Comparison of ENCODE assay signal across 22 mouse cellular contexts in genomic region chr4:150456886-150457285, GRCm38 (mm10).
DNase-seq lines count a peak whose midpoint lies in the region; ATAC-seq and TF ChIP-seq lines count a peak whose summit lies in the region.
"Had no signal": no experiment of that assay in that cellular context is flagged by ENCODE, and none has a peak within 500 bp of the region (broad histone marks: within the 10 kb centered on the region; RNA-seq: fewer than 3 reads in every experiment).

No protein-coding gene starts in this region.

- no peak overlapping the region for H3K4me3 ChIP-seq in forebrain, embryonic 10.5 days
- H3K4me3 ChIP-seq in forebrain, embryonic 16.5 days (replicated peaks; ENCODE audit: low read length) = no peak overlapping the region
- no peak overlapping the region for H3K4me3 ChIP-seq in hindbrain, embryonic 12.5 days
- H3K4me3 ChIP-seq in hindbrain, postnatal 0 days (ENCODE audit: low read length) = no peak overlapping the region
- no peak overlapping the region for H3K4me3 ChIP-seq in midbrain, embryonic 13.5 days (replicated peaks)
- no peak overlapping the region for H3K4me3 ChIP-seq in intestine, postnatal 0 days (ENCODE audit: low read depth, low read length)
- H3K4me3 ChIP-seq: heart, embryonic 10.5 days; limb, embryonic 15.5 days had no signal

- H3K36me3 ChIP-seq in forebrain, embryonic 10.5 days (replicated peaks) = no peaks in the 10 kb centered on the region
- no peaks in the 10 kb centered on the region for H3K36me3 ChIP-seq in forebrain, embryonic 16.5 days (ENCODE audit: control insufficient read depth, insufficient read depth)
- H3K36me3 ChIP-seq in hindbrain, embryonic 12.5 days = no peaks in the 10 kb centered on the region
- no peaks in the 10 kb centered on the region for H3K36me3 ChIP-seq in hindbrain, postnatal 0 days (ENCODE audit: insufficient read depth, low read length)
- no peaks in the 10 kb centered on the region for H3K36me3 ChIP-seq in midbrain, embryonic 13.5 days
- 0 out of 2 replicates have a peak, but pooled peaks cover 5% of the 10 kb centered on the region for H3K36me3 ChIP-seq in intestine, postnatal 0 days (ENCODE audit: control insufficient read depth, insufficient read depth)
- H3K36me3 ChIP-seq: heart, embryonic 10.5 days; limb, embryonic 15.5 days had no signal

- DNase-seq in forebrain, embryonic 10.5 days (ENCODE audit: extremely low spot score, low spot score) = no peak
- no peak for DNase-seq in hindbrain, postnatal 0 days (ENCODE audit: low spot score)
- DNase-seq in brain, embryonic 14.5 days (ENCODE audit: low read depth) = peak; percentile 72
- no peak for DNase-seq in adrenal gland, postnatal 36 days
- DNase-seq: adrenal gland, adult 2 months; cerebellum, adult 11 months; cerebellum, postnatal 14 days; gastrocnemius, postnatal 36 days; heart, postnatal 36 days; kidney, adult 11 months; kidney, postnatal 36 days; lung, embryonic 14.5 days; lung, postnatal 4 days; right cerebral cortex, postnatal 25 days; thymus, postnatal 25 days had no signal

- H3K9me3 ChIP-seq in forebrain, embryonic 10.5 days = no peaks in the 10 kb centered on the region
- no peaks in the 10 kb centered on the region for H3K9me3 ChIP-seq in forebrain, embryonic 16.5 days (ENCODE audit: control insufficient read depth, low read length)
- H3K9me3 ChIP-seq in hindbrain, embryonic 12.5 days (replicated peaks) = no peaks in the 10 kb centered on the region
- no peaks in the 10 kb centered on the region for H3K9me3 ChIP-seq in hindbrain, postnatal 0 days (ENCODE audit: low read length)
- no peaks in the 10 kb centered on the region for H3K9me3 ChIP-seq in midbrain, embryonic 13.5 days
- H3K9me3 ChIP-seq in intestine, postnatal 0 days (ENCODE audit: control insufficient read depth) = no peaks in the 10 kb centered on the region
- H3K9me3 ChIP-seq: heart, embryonic 10.5 days; limb, embryonic 15.5 days had no signal

- H3K4me1 ChIP-seq in forebrain, embryonic 10.5 days = peaks cover 90% of the 10 kb centered on the region
- H3K4me1 ChIP-seq in forebrain, embryonic 16.5 days (replicated peaks; ENCODE audit: control insufficient read depth, insufficient read depth, low read length) = peaks cover 31% of the 10 kb centered on the region
- H3K4me1 ChIP-seq in hindbrain, embryonic 12.5 days = peaks cover 68% of the 10 kb centered on the region
- peaks cover 5% of the 10 kb centered on the region; the same call in 1 of the 2 replicates for H3K4me1 ChIP-seq in hindbrain, postnatal 0 days (ENCODE audit: insufficient read depth, low read length)
- H3K4me1 ChIP-seq in midbrain, embryonic 13.5 days (replicated peaks) = peaks cover 91% of the 10 kb centered on the region
- H3K4me1 ChIP-seq in intestine, postnatal 0 days (replicated peaks; ENCODE audit: control insufficient read depth, insufficient read depth, low read length) = peaks cover 4% of the 10 kb centered on the region

- 57% methylated on average over 2 of the region's 2 CpGs for WGBS in forebrain, embryonic 10.5 days
- WGBS in forebrain, embryonic 16.5 days = 47% methylated on average over 2 of the region's 2 CpGs
- WGBS in hindbrain, embryonic 12.5 days = 43% methylated on average over 2 of the region's 2 CpGs
- WGBS in hindbrain, postnatal 0 days = 53% methylated on average over 2 of the region's 2 CpGs
- 18% methylated on average over 2 of the region's 2 CpGs for WGBS in midbrain, embryonic 13.5 days
- WGBS in intestine, postnatal 0 days = 77% methylated on average over 2 of the region's 2 CpGs

- no peak overlapping the region for H3K4me2 ChIP-seq in forebrain, embryonic 16.5 days (ENCODE audit: low read length)
- no peak overlapping the region for H3K4me2 ChIP-seq in hindbrain, embryonic 12.5 days (replicated peaks)
- no peak overlapping the region for H3K4me2 ChIP-seq in hindbrain, postnatal 0 days (ENCODE audit: low read depth, low read length)
- no peak overlapping the region for H3K4me2 ChIP-seq in midbrain, embryonic 13.5 days (replicated peaks)
- H3K4me2 ChIP-seq in intestine, postnatal 0 days (replicated peaks; ENCODE audit: low read depth) = no peak overlapping the region
- H3K4me2 ChIP-seq: limb, embryonic 15.5 days; lung, embryonic 14.5 days had no signal

- no peak for ATAC-seq in forebrain, embryonic 16.5 days
- ATAC-seq in hindbrain, embryonic 12.5 days (ENCODE audit: low FRiP score) = no peak
- ATAC-seq in hindbrain, postnatal 0 days = no peak
- ATAC-seq in midbrain, embryonic 13.5 days = 0 out of 2 replicates have a peak, but pooled peaks have one; percentile 49
- no peak for ATAC-seq in intestine, postnatal 0 days

- TF ChIP-seq POLR2A in brain, embryonic 14.5 days (IDR thresholded peaks at IDR 0.05; ENCODE audit: borderline replicate concordance, extremely low read depth, insufficient read depth, insufficient read length, poor library complexity, severe bottlenecking) = no peak

- no peaks in the 10 kb centered on the region for H3K27me3 ChIP-seq in forebrain, embryonic 10.5 days (ENCODE audit: poor library complexity, severe bottlenecking)
- H3K27me3 ChIP-seq in forebrain, embryonic 16.5 days (replicated peaks; ENCODE audit: control insufficient read depth, insufficient read depth, low read length) = no peaks in the 10 kb centered on the region
- no peaks in the 10 kb centered on the region for H3K27me3 ChIP-seq in hindbrain, embryonic 12.5 days
- H3K27me3 ChIP-seq in hindbrain, postnatal 0 days (ENCODE audit: insufficient read depth, low read length) = no peaks in the 10 kb centered on the region
- H3K27me3 ChIP-seq in midbrain, embryonic 13.5 days = no peaks in the 10 kb centered on the region
- no peaks in the 10 kb centered on the region for H3K27me3 ChIP-seq in intestine, postnatal 0 days (replicated peaks; ENCODE audit: control insufficient read depth, insufficient read depth, low read length)
- H3K27me3 ChIP-seq: CH12.LX; limb, embryonic 15.5 days had no signal

- no peak overlapping the region for H3K9ac ChIP-seq in forebrain, embryonic 16.5 days (replicated peaks; ENCODE audit: low read depth, low read length)
- no peak overlapping the region for H3K9ac ChIP-seq in hindbrain, embryonic 12.5 days
- no peak overlapping the region for H3K9ac ChIP-seq in hindbrain, postnatal 0 days (replicated peaks; ENCODE audit: low read length)
- no peak overlapping the region for H3K9ac ChIP-seq in midbrain, embryonic 13.5 days (replicated peaks)
- H3K9ac ChIP-seq in intestine, postnatal 0 days (ENCODE audit: low read depth, low read length) = no peak overlapping the region
- H3K9ac ChIP-seq: limb, embryonic 15.5 days; lung, embryonic 14.5 days had no signal

- no peak for TF ChIP-seq CTCF in hindbrain, postnatal 0 days (IDR thresholded peaks at IDR 0.05; ENCODE audit: low read depth)
- no peak for TF ChIP-seq CTCF in brain, embryonic 14.5 days (IDR thresholded peaks at IDR 0.05; ENCODE audit: borderline replicate concordance, extremely low read depth, insufficient read depth, insufficient read length)
- TF ChIP-seq CTCF in intestine, postnatal 0 days (IDR thresholded peaks at IDR 0.05; ENCODE audit: low read depth) = no peak

- H3K27ac ChIP-seq in forebrain, embryonic 10.5 days = peak overlapping the region; percentile 66
- H3K27ac ChIP-seq in forebrain, embryonic 16.5 days (ENCODE audit: low read length) = no peak overlapping the region
- peak overlapping the region; percentile 78 for H3K27ac ChIP-seq in hindbrain, embryonic 12.5 days
- H3K27ac ChIP-seq in hindbrain, postnatal 0 days = no peak overlapping the region
- peak overlapping the region; percentile 75 for H3K27ac ChIP-seq in midbrain, embryonic 13.5 days
- H3K27ac ChIP-seq in intestine, postnatal 0 days (ENCODE audit: low read depth, low read length) = no peak overlapping the region
- H3K27ac ChIP-seq: limb, embryonic 15.5 days had no signal

Comparison
In these comparisons a context has a peak if more than half of its experiments do, and no peak if none do; other contexts are left out.
1. H3K27ac ChIP-seq: peak in forebrain, embryonic 10.5 days (single experiment), hindbrain, embryonic 12.5 days (single experiment) and midbrain, embryonic 13.5 days (single experiment); none in forebrain, embryonic 16.5 days (single experiment), hindbrain, postnatal 0 days (single experiment) and intestine, postnatal 0 days (single experiment).